Mouse (Mus musculus): ENCODE data around the gene Ackr1.

DNA sequence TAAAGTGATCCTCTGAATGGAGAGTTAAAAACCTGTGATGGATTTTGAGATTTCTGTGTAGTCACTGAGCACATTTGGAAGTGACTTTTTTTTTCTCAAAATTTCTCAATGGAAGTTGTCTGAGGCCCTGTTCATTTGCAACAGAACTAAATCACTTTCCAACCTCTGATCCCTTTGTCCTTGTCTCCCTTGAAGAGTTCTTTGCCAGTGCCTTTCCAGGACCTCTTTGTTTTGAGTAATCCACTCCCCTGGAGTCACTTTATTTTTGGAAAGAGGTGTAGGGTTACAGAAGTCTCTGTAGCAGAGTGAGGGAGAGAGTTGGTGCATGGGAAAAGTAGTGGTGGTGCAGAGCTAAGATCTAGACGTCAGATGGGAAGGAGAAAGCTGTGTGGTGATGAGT is 15.0 kb upstream of the Ackr1 start:
- TF ChIP-seq CTCF (IDR thresholded peaks at IDR 0.05; ENCODE audit: low read depth) (no peak), EP300 (optimal IDR thresholded peaks at IDR 0.05) (no peak)
